Mouse (Mus musculus) spleen, adult 12 weeks (tissue): ENCODE data around the gene Pgap1.

Source experiments
- DNase-seq: peaks from one replicate; pipeline ENCODE4 v3.0.0; 2022; ENCODE audit warnings: low spot score

The Pgap1 gene

GRCm38 (mm10) chr1:54520062-54520577 is 37.4 kb downstream of the Pgap1 start:
- no peak for DNase-seq

GRCm38 (mm10) chr1:54513836-54514235 is 43.6 kb downstream of the Pgap1 start:
- no peak for DNase-seq

GRCm38 (mm10) chr1:54498496-54498895 is 59.0 kb downstream of the Pgap1 start:
- DNase-seq = no peak

GRCm38 (mm10) chr1:54496254-54496653 is 61.2 kb downstream of the Pgap1 start:
- no peak for DNase-seq

- DNase-seq = no peak
These were observed 64.0 kb downstream of the Pgap1 start for GRCm38 (mm10) chr1:54493496-54493895.

- peak; percentile 10 for DNase-seq
These were observed 65.0 kb downstream of the Pgap1 start for GRCm38 (mm10) chr1:54492435-54492841.

- no peak for DNase-seq
These were observed 72.6 kb downstream of the Pgap1 start for GRCm38 (mm10) chr1:54484744-54485420.

- DNase-seq = no peak
These were observed 77.0 kb downstream of the Pgap1 start for GRCm38 (mm10) chr1:54480491-54480890.

GRCm38 (mm10) chr1:54468662-54469061 is 88.8 kb downstream of the Pgap1 start:
- DNase-seq = no peak

GRCm38 (mm10) chr1:54467366-54467765 is 90.1 kb downstream of the Pgap1 start:
- no peak for DNase-seq

- DNase-seq = no peak
These were observed 105.4 kb downstream of the Pgap1 start for GRCm38 (mm10) chr1:54452116-54452515.

GRCm38 (mm10) chr1:54448833-54449232 is 108.7 kb downstream of the Pgap1 start:
- no peak for DNase-seq

GRCm38 (mm10) chr1:54443641-54444040 is 113.8 kb downstream of the Pgap1 start:
- no peak for DNase-seq

GRCm38 (mm10) chr1:54439080-54439476 is 118.4 kb downstream of the Pgap1 start:
- DNase-seq = no peak

GRCm38 (mm10) chr1:54438340-54439079 is 119.0 kb downstream of the Pgap1 start, which contains the start of gene Gtf3c3:
Gene Gtf3c3 (minus strand): TSS chr1:54438971.
- DNase-seq = peak; percentile 47
